Mouse (Mus musculus) ZHBTc4 (cell line): ENCODE measurements at regions not wholly inside any gene's neighbourhood (a gene's known extent, or its start where the extent isn't known, plus 50 kb on each side); places are given as distances from the start of the nearest gene placed in this dataset.

Source experiments
- DNase-seq: peaks from one replicate; pipeline ENCODE4 v3.0.0-alpha.2; 2011; ENCODE audit warnings: low read depth, low spot score

DNA sequence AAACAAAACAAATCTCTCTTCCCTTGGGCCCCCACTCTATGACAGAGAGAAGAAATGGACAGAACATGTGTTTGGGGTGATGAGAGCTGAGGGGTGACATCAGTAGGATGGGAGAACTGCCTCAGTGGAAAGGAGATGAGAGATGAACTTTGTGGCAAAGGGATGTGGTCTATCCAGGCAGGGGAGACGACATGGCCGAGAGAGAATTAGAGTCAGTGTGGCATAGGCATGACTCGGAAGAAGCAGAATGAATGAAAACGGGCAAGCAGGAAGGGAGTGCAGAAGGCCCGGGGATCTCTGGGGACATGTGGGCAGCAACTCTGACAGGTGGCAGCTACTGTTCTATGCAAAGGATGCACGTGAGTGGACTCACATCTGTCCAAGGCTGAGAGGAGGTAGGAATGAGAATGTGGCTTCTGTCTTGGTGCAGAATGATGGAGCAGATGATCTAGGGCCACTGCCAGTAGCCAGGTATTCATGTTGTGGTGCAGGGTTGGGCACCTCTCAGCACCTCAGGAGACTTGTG lies 113.4 kb downstream of the Ets2 start:
- DNase-seq = no peak

GRCm38 (mm10) chr16:95814513-95815118 lies 112.7 kb downstream of the Ets2 start:
- DNase-seq = no peak

DNA sequence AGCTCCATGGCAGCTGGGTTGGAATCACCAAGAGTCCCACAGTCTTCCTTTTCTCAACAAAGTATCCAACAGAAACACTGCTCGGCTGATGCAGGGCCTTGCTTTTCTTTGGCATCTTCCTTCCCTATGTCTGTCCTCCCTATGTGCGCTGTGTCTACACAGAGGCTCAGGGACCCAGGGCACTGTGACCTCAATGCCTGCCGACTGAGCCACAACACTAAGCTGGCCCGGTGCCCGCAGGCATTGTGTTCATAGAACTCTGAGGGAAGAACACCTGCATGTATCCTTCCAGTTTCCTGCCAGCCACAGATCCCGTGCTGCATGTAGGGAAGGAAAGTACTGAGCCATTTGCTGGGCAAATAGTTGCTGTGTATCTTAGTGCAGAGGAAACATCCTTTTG lies 109.2 kb downstream of the Ets2 start:
- DNase-seq = no peak

GRCm38 (mm10) chr16:95809127-95809876 lies 107.4 kb downstream of the Ets2 start:
- no peak for DNase-seq

DNA sequence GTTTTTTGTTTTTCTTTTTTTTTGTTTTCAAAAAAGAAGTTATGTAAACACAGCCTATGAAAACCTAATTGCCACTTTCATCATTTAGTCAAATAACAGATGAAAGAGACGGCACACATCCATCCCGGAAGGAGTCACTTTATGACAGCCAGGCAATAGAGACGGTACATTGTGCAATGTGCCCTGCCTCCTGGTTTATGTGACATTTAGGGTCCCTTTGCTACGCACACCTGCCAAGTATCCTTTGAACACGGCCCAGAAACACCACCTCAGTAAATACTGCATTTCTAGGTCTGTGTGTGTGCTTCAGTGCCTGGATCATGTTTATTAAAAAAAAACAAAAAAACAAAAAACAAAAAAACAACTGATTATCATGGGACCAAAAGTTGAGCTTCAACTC lies 104.6 kb downstream of the Ets2 start:
- DNase-seq = no peak

- DNase-seq = peak; percentile 12
These were observed 102.3 kb downstream of the Ets2 start for GRCm38 (mm10) chr16:95804199-95804598.

DNA sequence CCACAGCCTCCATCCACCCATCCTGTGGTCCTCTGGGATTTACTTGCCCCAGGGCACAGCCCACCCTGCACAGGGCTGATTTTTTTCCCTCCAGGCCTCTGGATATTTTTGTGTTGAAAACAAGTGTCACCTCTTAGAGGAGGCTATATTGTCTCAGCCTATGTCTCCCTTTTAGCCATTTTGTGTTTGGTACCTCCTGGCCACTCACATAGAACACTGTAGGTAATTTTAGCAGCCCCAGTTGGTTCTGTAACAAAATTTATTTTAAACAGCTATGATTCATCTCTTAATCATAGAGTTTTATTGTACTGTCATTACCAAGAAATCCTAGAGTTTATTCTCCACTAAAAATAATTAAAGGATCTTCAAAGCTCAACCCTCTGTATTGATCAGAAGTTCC lies 100.8 kb downstream of the Ets2 start:
- DNase-seq = no peak

GRCm38 (mm10) chr16:95802207-95802606 lies 100.3 kb downstream of the Ets2 start:
- no peak for DNase-seq

- DNase-seq = no peak
These were observed 99.1 kb downstream of the Ets2 start for GRCm38 (mm10) chr16:95800911-95801442.

- no peak for DNase-seq
These were observed 96.7 kb downstream of the Ets2 start for GRCm38 (mm10) chr16:95798582-95798981.

GRCm38 (mm10) chr16:95798099-95798498 lies 96.2 kb downstream of the Ets2 start:
- no peak for DNase-seq

- DNase-seq = no peak
These were observed 95.3 kb downstream of the Ets2 start for GRCm38 (mm10) chr16:95797141-95797540.

DNA sequence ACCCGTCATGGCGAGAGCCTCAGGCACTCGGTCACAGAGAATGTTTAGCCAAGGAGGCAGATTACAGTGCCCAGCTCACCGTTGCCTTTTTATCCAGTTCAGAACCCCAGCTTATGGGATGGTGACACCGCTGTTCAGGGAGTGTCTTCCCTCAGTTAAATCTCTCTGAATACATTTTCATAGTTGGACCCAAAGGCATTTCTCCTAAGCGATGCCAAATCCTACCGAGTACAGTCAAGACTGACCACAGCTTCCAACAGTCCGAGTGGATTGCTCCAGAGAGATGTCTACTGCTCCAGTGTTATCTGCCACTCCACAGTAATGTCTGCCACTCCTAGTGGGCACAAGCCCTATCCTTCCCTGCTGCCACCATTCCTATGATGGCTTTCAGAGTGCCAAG lies 93.0 kb downstream of the Ets2 start:
- DNase-seq = no peak

GRCm38 (mm10) chr16:95794281-95794727 lies 92.4 kb downstream of the Ets2 start:
- DNase-seq = no peak

DNA sequence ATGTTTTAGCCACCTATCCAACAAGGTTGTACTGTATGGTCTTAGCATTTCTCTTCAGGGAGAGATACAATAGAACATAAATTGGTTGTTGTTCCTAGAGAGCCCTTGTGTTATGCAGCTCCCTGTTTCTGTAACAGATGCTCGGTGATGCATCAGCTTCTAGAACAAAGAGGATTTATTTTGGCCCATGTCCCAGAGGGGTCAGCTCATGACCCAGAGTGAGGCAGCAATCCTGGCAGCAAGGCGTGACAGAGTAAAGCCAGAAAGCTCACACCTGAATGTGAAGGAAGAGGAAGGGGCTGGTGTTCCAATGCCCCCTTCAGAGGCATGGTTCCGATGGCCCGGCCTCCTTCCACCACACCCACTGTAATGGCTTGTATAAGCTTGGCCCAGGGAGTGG lies 88.8 kb downstream of the Ets2 start:
- no peak for DNase-seq

DNA sequence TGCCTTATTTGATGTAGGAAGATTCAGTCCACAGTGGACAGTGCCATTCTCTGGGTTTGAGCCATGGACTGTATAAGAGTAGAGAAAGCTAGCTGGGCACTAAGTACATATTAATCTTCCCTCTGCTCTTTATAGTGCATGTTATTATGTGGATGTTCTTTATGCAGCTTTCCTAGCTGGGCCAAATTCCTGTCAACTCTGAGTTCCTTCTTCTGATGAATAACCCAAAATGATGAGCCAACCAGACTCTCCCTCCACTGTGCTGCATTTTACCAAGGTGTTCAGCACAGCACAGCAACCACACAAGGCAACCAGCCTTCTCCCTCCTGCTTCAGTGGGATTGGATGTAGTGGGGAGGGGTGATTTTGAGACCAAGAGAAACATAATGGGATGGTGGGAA lies 87.7 kb downstream of the Ets2 start:
- no peak for DNase-seq

DNA sequence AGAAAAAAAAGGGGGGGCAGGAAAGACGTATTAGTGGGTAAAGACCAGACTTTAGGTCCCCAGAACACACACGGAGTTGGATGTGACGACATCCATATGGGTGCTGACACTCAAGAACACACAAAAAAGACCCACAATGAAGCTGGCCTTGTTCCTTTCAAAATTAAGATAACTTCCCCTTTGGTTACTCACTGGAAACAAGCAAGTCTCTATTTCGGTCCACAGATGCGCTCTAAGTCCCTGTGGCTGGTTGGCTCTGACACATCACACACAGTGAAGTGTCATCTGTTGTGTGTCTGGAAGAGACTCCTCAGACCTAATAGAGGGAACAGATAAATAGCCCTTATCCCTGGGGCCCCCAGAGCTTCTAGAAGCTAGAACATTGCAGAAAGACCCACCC lies 79.8 kb downstream of the Ets2 start:
- DNase-seq = no peak

DNA sequence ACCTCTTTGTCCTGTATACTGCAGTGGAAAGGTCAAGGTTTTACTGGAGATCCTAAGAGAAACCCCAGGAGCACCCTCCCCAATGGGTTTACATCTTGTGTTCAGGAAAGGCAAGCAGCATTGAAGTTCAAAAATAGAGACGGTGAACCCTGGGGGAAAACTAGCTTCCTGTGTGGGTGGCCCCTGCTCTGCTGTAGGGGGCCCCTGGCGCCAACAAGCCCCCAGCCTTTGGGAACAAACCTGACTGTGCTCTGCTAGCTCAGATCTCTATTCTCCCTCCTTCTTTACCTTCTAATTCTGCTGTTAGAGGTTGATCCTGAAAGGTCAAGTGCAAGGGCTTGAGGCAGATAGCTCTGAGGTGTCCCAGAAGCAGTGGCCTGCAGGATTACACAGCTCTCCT lies 78.6 kb downstream of the Ets2 start:
- DNase-seq = no peak

GRCm38 (mm10) chr16:95778845-95779722 lies 77.2 kb downstream of the Ets2 start:
- DNase-seq = no peak

GRCm38 (mm10) chr16:95778173-95778572 lies 76.3 kb downstream of the Ets2 start:
- DNase-seq = no peak

DNA sequence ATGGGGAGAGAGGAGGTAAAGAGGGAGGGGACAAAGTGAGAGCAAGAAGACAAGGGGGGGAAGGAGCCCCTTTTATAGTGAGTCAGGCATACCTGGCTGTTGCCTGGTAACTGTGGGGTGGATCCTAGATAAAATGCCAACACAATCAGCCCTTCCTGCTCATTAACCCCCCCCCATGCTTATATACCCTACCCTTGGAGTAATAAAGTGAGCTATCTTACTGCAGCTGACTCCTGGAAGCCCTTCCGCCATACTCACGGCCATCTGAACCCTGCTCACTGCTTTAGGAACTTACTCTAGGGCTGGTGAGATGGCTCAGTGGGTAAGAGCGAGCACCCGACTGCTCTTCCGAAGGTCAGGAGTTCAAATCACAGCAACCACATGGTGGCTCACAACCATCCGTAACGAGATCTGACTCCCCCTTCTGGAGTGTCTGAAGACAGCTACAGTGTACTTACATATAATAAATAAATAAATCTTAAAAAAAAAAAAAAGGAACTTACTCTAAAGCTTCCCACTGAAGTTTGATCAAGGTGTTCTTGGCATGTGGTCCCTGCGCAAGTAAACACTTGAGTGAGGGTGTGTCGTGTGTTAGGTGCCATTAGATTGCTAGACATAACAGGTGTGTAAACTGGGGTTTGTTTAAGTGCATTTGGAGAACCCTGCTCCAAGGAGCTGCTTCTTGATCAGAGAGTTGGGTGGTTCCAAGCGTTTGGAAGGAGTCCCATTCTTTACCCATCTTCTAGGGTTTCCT lies 74.9 kb downstream of the Ets2 start:
- no peak for DNase-seq
